Mouse (Mus musculus) adrenal gland, postnatal 36 days (tissue): ENCODE measurements at regions not wholly inside any gene's neighbourhood (a gene's known extent, or its start where the extent isn't known, plus 50 kb on each side); places are given as distances from the start of the nearest gene placed in this dataset.
A peak's percentile ranks its signal among the peaks of the same experiment; 100 is the strongest.

Source experiments
- DNase-seq, 2 experiments: peaks; one replicate each; pipeline ENCODE4 v3.0.0; 2021; ENCODE audit warnings: mixed read lengths in 1 of 2

GRCm38 (mm10) chr17:4806051-4806450 is 188.1 kb upstream of the Arid1b start:
- peak; percentile 80 to 81 for DNase-seq

GRCm38 (mm10) chr17:4808926-4809325 is 185.2 kb upstream of the Arid1b start:
- no peak for DNase-seq

- DNase-seq, result no peak
Measured at GRCm38 (mm10) chr17:4813232-4813631, 180.9 kb upstream of the Arid1b start.

- no peak for DNase-seq
Measured at GRCm38 (mm10) chr17:4813666-4814065, 180.5 kb upstream of the Arid1b start.

GRCm38 (mm10) chr17:4825221-4825895 is 168.8 kb upstream of the Arid1b start:
- DNase-seq, result no peak

GRCm38 (mm10) chr17:4834065-4834464 is 160.1 kb upstream of the Arid1b start:
- peak; percentile 73 to 79 for DNase-seq

GRCm38 (mm10) chr17:4834571-4834970 is 159.6 kb upstream of the Arid1b start:
- DNase-seq, result no peak

- DNase-seq, result no peak
Measured at GRCm38 (mm10) chr17:4835065-4835705, 158.9 kb upstream of the Arid1b start.

GRCm38 (mm10) chr17:4840123-4840522 is 154.0 kb upstream of the Arid1b start:
- DNase-seq, result no peak

- no peak for DNase-seq
Measured at GRCm38 (mm10) chr17:4858304-4858703, 135.8 kb upstream of the Arid1b start.

GRCm38 (mm10) chr17:4864901-4865300 is 129.2 kb upstream of the Arid1b start:
- no peak for DNase-seq

GRCm38 (mm10) chr17:4865621-4866020 is 128.5 kb upstream of the Arid1b start:
- peak in 1 of 2 experiments; percentile 41 for DNase-seq

- DNase-seq, result peak in 1 of 2 experiments; percentile 13
Measured at GRCm38 (mm10) chr17:4866026-4866896, 127.9 kb upstream of the Arid1b start.

GRCm38 (mm10) chr17:4867083-4867482 is 127.0 kb upstream of the Arid1b start:
- no peak for DNase-seq

- peak; percentile 87 to 89 for DNase-seq
Measured at GRCm38 (mm10) chr17:4867754-4868445, 126.2 kb upstream of the Arid1b start.

GRCm38 (mm10) chr17:4868446-4868825 is 125.7 kb upstream of the Arid1b start:
- peak; percentile 28 to 43 for DNase-seq

GRCm38 (mm10) chr17:4868861-4869260 is 125.3 kb upstream of the Arid1b start:
- DNase-seq, result peak; percentile 67 to 75

GRCm38 (mm10) chr17:4871267-4871666 is 122.9 kb upstream of the Arid1b start:
- no peak for DNase-seq

GRCm38 (mm10) chr17:4874459-4874858 is 119.7 kb upstream of the Arid1b start:
- no peak for DNase-seq

GRCm38 (mm10) chr17:4875086-4876046 is 118.8 kb upstream of the Arid1b start:
- DNase-seq, result no peak

- DNase-seq, result no peak
Measured at GRCm38 (mm10) chr17:4876431-4876830, 117.7 kb upstream of the Arid1b start.
